ENCODE assay signal across 8 mouse cellular contexts in genomic region chr11:87010476-87010875, GRCm38 (mm10). TPM values are rescaled to one million over a fixed set of nuclear protein-coding genes. Genes with fewer than 3 reads are reported as not detected.
A peak's percentile ranks its signal among the peaks of the same experiment; 100 is the strongest.
DNase-seq lines count a peak whose midpoint lies in the region; ATAC-seq and TF ChIP-seq lines count a peak whose summit lies in the region.

No protein-coding gene starts in this region.

- H3K9me3 ChIP-seq in heart, embryonic 15.5 days (replicated peaks): no peaks in the 10 kb centered on the region
- no peaks in the 10 kb centered on the region for H3K9me3 ChIP-seq in kidney, postnatal 0 days (replicated peaks; ENCODE audit: low read length)

- H3K4me2 ChIP-seq in heart, embryonic 15.5 days: no peak overlapping the region
- no peak overlapping the region for H3K4me2 ChIP-seq in kidney, postnatal 0 days (ENCODE audit: low read length)

- H3K4me3 ChIP-seq in heart, embryonic 15.5 days: no peak overlapping the region
- H3K4me3 ChIP-seq in kidney, postnatal 0 days (replicated peaks; ENCODE audit: low read depth, low read length): no peak overlapping the region

- peak; percentile 62 to 92 for DNase-seq in adrenal gland, adult (ENCODE audit: inconsistent age in 2 of 2, low spot score in 1 of 2)
- DNase-seq in adrenal gland, adult 8-10 months: no peak
- peak; percentile 43 for DNase-seq in MEL-GATA-1-ER (ENCODE audit: extremely low read depth, low read depth)
- peak; percentile 64 to 73 for DNase-seq in cerebellum, postnatal 25 days
- peak; percentile 90 for DNase-seq in kidney, postnatal 0 days (ENCODE audit: low spot score)
- peak; percentile 84 for DNase-seq in lung, postnatal 10 days
- DNase-seq in right cerebral cortex, postnatal 4 days: peak; percentile 16

- H3K36me3 ChIP-seq in heart, embryonic 15.5 days: no peaks in the 10 kb centered on the region
- no peaks in the 10 kb centered on the region for H3K36me3 ChIP-seq in kidney, postnatal 0 days (ENCODE audit: insufficient read depth, low read length)

- 18% methylated on average over 9 of the region's 9 CpGs for WGBS in heart, embryonic 15.5 days
- 16% methylated on average over 9 of the region's 9 CpGs for WGBS in kidney, postnatal 0 days

- peak; percentile 85 for TF ChIP-seq CTCF in kidney, postnatal 0 days (IDR thresholded peaks at IDR 0.05; ENCODE audit: low read depth)

- no peak overlapping the region for H3K27ac ChIP-seq in heart, embryonic 15.5 days
- H3K27ac ChIP-seq in kidney, postnatal 0 days: no peak overlapping the region

- ATAC-seq in heart, embryonic 15.5 days (replicated peaks; ENCODE audit: insufficient number of reproducible peaks, insufficient read depth, low FRiP score, low read depth): 0 out of 2 replicates have a peak, but pooled peaks have one; percentile 43
- no peak for ATAC-seq in kidney, postnatal 0 days (replicated peaks; ENCODE audit: low FRiP score, low read depth)

- no peak overlapping the region for H3K9ac ChIP-seq in heart, embryonic 15.5 days
- H3K9ac ChIP-seq in kidney, postnatal 0 days (ENCODE audit: low read depth, low read length): no peak overlapping the region

- no peaks in the 10 kb centered on the region for H3K4me1 ChIP-seq in heart, embryonic 15.5 days (replicated peaks)
- H3K4me1 ChIP-seq in kidney, postnatal 0 days (replicated peaks; ENCODE audit: insufficient read depth, low read length): peaks cover 1% of the 10 kb centered on the region; the same call in 1 of the 2 replicates

- H3K27me3 ChIP-seq in heart, embryonic 15.5 days: no peaks in the 10 kb centered on the region
- H3K27me3 ChIP-seq in kidney, postnatal 0 days (ENCODE audit: insufficient read depth, low read length): no peaks in the 10 kb centered on the region

RNA-seq across cellular contexts. Expression of gene Ypel2, which starts 17.0 kb away (rescaled TPM):
- total RNA-seq in adrenal gland, adult 8-10 months (2022): 10 to 100 TPM; 22.2 to 53.0 (median 26.6) TPM
- polyA plus RNA-seq in heart, embryonic 15.5 days (2015; fragmentation: Nextera tagmentation; extraction: Ambion mirVana): 20.8 and 23.1 TPM in 2 replicates
- polyA plus RNA-seq in kidney, postnatal 0 days (2015; fragmentation: Nextera tagmentation; extraction: Ambion mirVana): 10.6 and 11.1 TPM in 2 replicates
